Mouse (Mus musculus) intestine, embryonic 14.5 days (tissue): ENCODE measurements around the gene Rnasek. TPM values are rescaled to one million over a fixed set of nuclear protein-coding genes. Genes with fewer than 3 reads are reported as not detected.

Experiments
- ATAC-seq: fragments of 200-750 bp; cut with Nextera tagmentation; replicated peaks from 2 replicates; pipeline ENCODE4 v1.8.0; 2017; ENCODE audit warnings: low read depth, moderate number of reproducible peaks, moderate TSS enrichment, moderate library complexity; ENCODE audit not compliant: low FRiP score, low TSS enrichment
- DNase-seq: peaks from one replicate; pipeline ENCODE4 v3.0.0-alpha.2; 2018; ENCODE audit warnings: low spot score
- H3K27ac ChIP-seq: fragments of 300-500 bp; sonication (generic); 2 replicates; pipeline ENCODE4 v1.5.1; 2014; ENCODE audit warnings: low read depth, mild to moderate bottlenecking, control low read depth
- H3K27me3 ChIP-seq: fragments of 300-500 bp; sonication (generic); replicated peaks from 2 replicates; pipeline ENCODE4 v1.6.1; 2014; ENCODE audit warnings: low read length, control low read depth; ENCODE audit not compliant: control insufficient read depth, insufficient read depth
- H3K36me3 ChIP-seq: fragments of 300-500 bp; sonication (generic); 2 replicates; pipeline ENCODE4 v1.6.1; 2014; ENCODE audit warnings: low read length, control low read depth; ENCODE audit not compliant: control insufficient read depth, insufficient read depth
- H3K4me1 ChIP-seq: fragments of 300-500 bp; sonication (generic); replicated peaks from 2 replicates; pipeline ENCODE4 v1.6.1; 2014; ENCODE audit warnings: low read length, control low read depth, mixed read lengths; ENCODE audit not compliant: control insufficient read depth, insufficient read depth
- H3K4me2 ChIP-seq: fragments of 300-500 bp; sonication (generic); 2 replicates; pipeline ENCODE4 v1.6.1; 2014; ENCODE audit warnings: low read length
- H3K4me3 ChIP-seq: fragments of 300-500 bp; sonication (generic); 2 replicates; pipeline ENCODE4 v1.5.1; 2014; ENCODE audit warnings: low read depth, low read length, control low read depth, mixed read lengths
- H3K9ac ChIP-seq: fragments of 300-500 bp; sonication (generic); 2 replicates; pipeline ENCODE4 v1.6.1; 2014; ENCODE audit warnings: mild to moderate bottlenecking, low read length
- H3K9me3 ChIP-seq: fragments of 300-500 bp; sonication (generic); 2 replicates; pipeline ENCODE4 v1.6.1; 2016; ENCODE audit warnings: low read length, control low read depth; ENCODE audit not compliant: control insufficient read depth
- WGBS: fragments of 180-500 bp; shearing (Covaris S2); extraction: QIAGEN DNeasy Blood & Tissue Kit; methylation state at CpG from one replicate; pipeline ENCODE4 v1.1.7; 2014; 5-methylcytosine and 5-hydroxymethylcytosine counted together
- polyA plus RNA-seq: library from polyadenylated mRNA; unstranded; fragments of >200 nt; fragmentation: Nextera tagmentation; extraction: Ambion mirVana; gene quantifications from 2 replicates; pipeline ENCODE4 v1.2.1, GENCODE M21; 2014

The Rnasek gene
- polyA plus RNA-seq, 1 experiment from 2014 or later = 165 TPM

- DNase-seq (no peak), ATAC-seq (peak; percentile 1; the same call in 1 of the 2 replicates)
- peak overlapping the region; percentile 26 for H3K4me3 ChIP-seq
- peaks cover 57% of the 10 kb centered on the region for H3K27me3 ChIP-seq
- no peaks in the 10 kb centered on the region for H3K9me3 ChIP-seq
- peak overlapping the region; percentile 20; the same call in 1 of the 2 replicates for H3K9ac ChIP-seq
- WGBS = 19% methylated on average over 27 of the region's 27 CpGs
- H3K27ac ChIP-seq = no peak overlapping the region
- H3K4me2 ChIP-seq = peak overlapping the region; percentile 50
- no peaks in the 10 kb centered on the region for H3K36me3 ChIP-seq
- 0 out of 2 replicates have a peak, but pooled peaks cover 13% of the 10 kb centered on the region for H3K4me1 ChIP-seq
Observed at GRCm38 (mm10) chr11:70225798-70226601, 13.6 kb downstream of the Rnasek start.

GRCm38 (mm10) chr11:70223724-70224123 is 15.9 kb downstream of the Rnasek start:
- Histone ChIP-seq H3K27me3 (peaks cover 43% of the 10 kb centered on the region), H3K4me1 (peaks cover 8% of the 10 kb centered on the region; the same call in 1 of the 2 replicates), H3K4me2 (no peak overlapping the region), H3K9me3 (no peaks in the 10 kb centered on the region), H3K27ac (peak overlapping the region; percentile 17), H3K9ac (no peak overlapping the region), H3K4me3 (no peak overlapping the region), H3K36me3 (no peaks in the 10 kb centered on the region)
- DNase-seq = no peak
- WGBS = 84% methylated on average over 9 of the region's 9 CpGs
- no peak for ATAC-seq

- H3K4me2 ChIP-seq = peak overlapping the region; percentile 96
- H3K36me3 ChIP-seq = peaks cover 8% of the 10 kb centered on the region; the same call in 1 of the 2 replicates
- no peaks in the 10 kb centered on the region for H3K9me3 ChIP-seq
- H3K9ac ChIP-seq = peak overlapping the region; percentile 64
- H3K4me3 ChIP-seq = peak overlapping the region; percentile 55
- peaks cover 26% of the 10 kb centered on the region for H3K27me3 ChIP-seq
- ATAC-seq = no peak; the same call in 1 of the 2 replicates
- H3K27ac ChIP-seq = peak overlapping the region; percentile 87
- peaks cover 5% of the 10 kb centered on the region; the same call in 1 of the 2 replicates for H3K4me1 ChIP-seq
- 7% methylated on average over 14 of the region's 14 CpGs for WGBS
- DNase-seq = peak; percentile 66
Observed at GRCm38 (mm10) chr11:70221603-70222500, 17.8 kb downstream of the Rnasek start.

GRCm38 (mm10) chr11:70220731-70221602 is 18.7 kb downstream of the Rnasek start, which contains the start of gene Slc16a13:
Slc16a13 (minus strand) TSS chr11:70221064.
- Histone ChIP-seq H3K4me1 (peaks cover 5% of the 10 kb centered on the region; the same call in 1 of the 2 replicates), H3K9ac (peak within 1 kb of the TSS; percentile 64), H3K36me3 (peaks cover 13% of the 10 kb centered on the region; the same call in 1 of the 2 replicates), H3K27ac (peak within 1 kb of the TSS; percentile 87), H3K4me3 (peak within 1 kb of the TSS; percentile 55), H3K27me3 (peaks cover 26% of the 10 kb centered on the region), H3K4me2 (peak within 1 kb of the TSS; percentile 96), H3K9me3 (no peaks in the 10 kb centered on the region)
- WGBS = under 1% methylated on average over 28 of the region's 28 CpGs
- ATAC-seq (peak; percentile 92), DNase-seq (peak; percentile 92)

GRCm38 (mm10) chr11:70220323-70220722 is 19.3 kb downstream of the Rnasek start:
- Histone ChIP-seq H3K9me3 (no peaks in the 10 kb centered on the region), H3K4me3 (peak overlapping the region; percentile 55), H3K4me1 (peaks cover 5% of the 10 kb centered on the region; the same call in 1 of the 2 replicates), H3K27ac (peak overlapping the region; percentile 87), H3K4me2 (peak overlapping the region; percentile 96), H3K36me3 (peaks cover 13% of the 10 kb centered on the region; the same call in 1 of the 2 replicates), H3K27me3 (peaks cover 26% of the 10 kb centered on the region), H3K9ac (peak overlapping the region; percentile 64)
- DNase-seq (no peak), ATAC-seq (no peak)
- 3% methylated on average over 24 of the region's 24 CpGs for WGBS

GRCm38 (mm10) chr11:70219873-70220272 is 19.8 kb downstream of the Rnasek start:
- Histone ChIP-seq H3K36me3 (peaks cover 13% of the 10 kb centered on the region; the same call in 1 of the 2 replicates), H3K4me2 (peak overlapping the region; percentile 96), H3K27me3 (peaks cover 26% of the 10 kb centered on the region), H3K9me3 (no peaks in the 10 kb centered on the region), H3K4me1 (peaks cover 5% of the 10 kb centered on the region; the same call in 1 of the 2 replicates), H3K4me3 (peak overlapping the region; percentile 55), H3K9ac (peak overlapping the region; percentile 64), H3K27ac (peak overlapping the region; percentile 87; the same call in 1 of the 2 replicates)
- 62% methylated on average over 7 of the region's 7 CpGs for WGBS
- DNase-seq (no peak), ATAC-seq (no peak)

GRCm38 (mm10) chr11:70218741-70219470 is 20.7 kb downstream of the Rnasek start:
- no peak overlapping the region for H3K4me3 ChIP-seq
- DNase-seq (no peak), ATAC-seq (no peak)
- no peak overlapping the region for H3K27ac ChIP-seq
- 89% methylated on average over 15 of the region's 15 CpGs for WGBS
- peaks cover 13% of the 10 kb centered on the region; the same call in 1 of the 2 replicates for H3K36me3 ChIP-seq
- peaks cover 31% of the 10 kb centered on the region for H3K27me3 ChIP-seq
- peaks cover 13% of the 10 kb centered on the region for H3K4me1 ChIP-seq
- peak overlapping the region; percentile 96 for H3K4me2 ChIP-seq
- H3K9ac ChIP-seq = no peak overlapping the region
- H3K9me3 ChIP-seq = no peaks in the 10 kb centered on the region
